Mouse (Mus musculus) gastrocnemius, postnatal 14 days (tissue): ENCODE measurements around the gene Wbp1. TPM values are rescaled to one million over a fixed set of nuclear protein-coding genes. Genes with fewer than 3 reads are reported as not detected.

Experiments used
- DNase-seq: peaks from one replicate; pipeline ENCODE4 v3.0.0; 2021; ENCODE audit warnings: mixed read lengths
- intact Hi-C: fragments of 180-260 bp; cut with DNase I; formaldehyde crosslinking; loops from one replicate; pipeline ENCODE4 v1.15.1; 2025; ENCODE audit warnings: low total_unique reads
- total RNA-seq, 2 experiments: library from RNA; stranded (reverse); gene quantifications; 2 replicates each; pipeline ENCODE4 v1.2.3; 2021

Gene Wbp1
- total RNA-seq, 2 experiments from 2014 or later: 48.2 to 50.5 TPM

GRCm38 (mm10) chr6:83098411-83098810 is 22.9 kb downstream of the Wbp1 start:
- DNase-seq: no peak
- intact Hi-C loops: no loop called here

GRCm38 (mm10) chr6:83095968-83096367 is 25.4 kb downstream of the Wbp1 start:
- no peak for DNase-seq

GRCm38 (mm10) chr6:83092416-83093127 is 28.8 kb downstream of the Wbp1 start:
- intact Hi-C loops: no loop called here
- no peak for DNase-seq

More at GRCm38 (mm10) chr6:83095968-83096367, 25.4 kb downstream of the Wbp1 start:
- intact Hi-C loops: no loop called here

GRCm38 (mm10) chr6:83087926-83088260 is 33.5 kb downstream of the Wbp1 start:
- DNase-seq: no peak
- intact Hi-C loops: no loop called here

- peak; percentile 58 for DNase-seq
- intact Hi-C loops: no loop called here
These were observed 34.0 kb downstream of the Wbp1 start for GRCm38 (mm10) chr6:83087205-83087925.

GRCm38 (mm10) chr6:83086121-83087035 is 35.0 kb downstream of the Wbp1 start, which contains the start of gene Lbx2:
Gene Lbx2, plus strand, starts transcription at chr6:83086367.
- intact Hi-C loops: no loop called here
- no peak for DNase-seq

- DNase-seq: no peak
- intact Hi-C loops: no loop called here
These were observed 36.9 kb downstream of the Wbp1 start for GRCm38 (mm10) chr6:83084477-83084876.

GRCm38 (mm10) chr6:83083497-83083896 is 37.9 kb downstream of the Wbp1 start:
- intact Hi-C loops: no loop called here
- DNase-seq: no peak

- intact Hi-C loops: no loop called here
- DNase-seq: no peak
These were observed 41.1 kb downstream of the Wbp1 start for GRCm38 (mm10) chr6:83080210-83080609.

GRCm38 (mm10) chr6:83078324-83078858 is 43.0 kb downstream of the Wbp1 start:
- intact Hi-C loops: no loop called here
- DNase-seq: peak; percentile 99

- intact Hi-C loops: no loop called here
These were observed 43.6 kb downstream of the Wbp1 start, which contains the start of gene Pcgf1 for GRCm38 (mm10) chr6:83077630-83078323. Gene Pcgf1, plus strand, starts transcription at chr6:83077869.

GRCm38 (mm10) chr6:83074979-83075378 is 46.4 kb downstream of the Wbp1 start:
- no peak for DNase-seq
- intact Hi-C loops: no loop called here

More at GRCm38 (mm10) chr6:83077630-83078323, 43.6 kb downstream of the Wbp1 start, which contains the start of gene Pcgf1:
- DNase-seq: peak; percentile 38

GRCm38 (mm10) chr6:83071220-83071619 is 50.1 kb downstream of the Wbp1 start:
- DNase-seq: no peak
- intact Hi-C loops: no loop called here

- no peak for DNase-seq
- intact Hi-C loops: no loop called here
These were observed 50.8 kb downstream of the Wbp1 start for GRCm38 (mm10) chr6:83070311-83071219.

- DNase-seq: no peak
- intact Hi-C loops: no loop called here
These were observed 51.3 kb downstream of the Wbp1 start, which contains the start of gene Tlx2 for GRCm38 (mm10) chr6:83070247-83070310. Gene Tlx2, minus strand, starts transcription at chr6:83070293.

GRCm38 (mm10) chr6:83069488-83070246 is 51.7 kb downstream of the Wbp1 start:
- intact Hi-C loops: no loop called here
- no peak for DNase-seq
